Mouse (Mus musculus): ENCODE results near the gene Nob1. TPM values are rescaled to one million over a fixed set of nuclear protein-coding genes. Genes with fewer than 3 reads are reported as not detected.

Nob1 gene
- polyA plus RNA-seq, 1 experiment from 2014 or later: 47.5 TPM

GRCm38 (mm10) chr8:107439880-107440625 lies 15.2 kb upstream of the Nob1 start:
- H3K27ac ChIP-seq: no peak overlapping the region

GRCm38 (mm10) chr8:107437711-107438110 lies 12.9 kb upstream of the Nob1 start:
- ATAC-seq (replicated peaks; ENCODE audit: low FRiP score, low read depth) (peak; percentile 40), DNase-seq (ENCODE audit: low spot score) (peak; percentile 24)
- Histone ChIP-seq H3K4me1 (replicated peaks; ENCODE audit: insufficient read depth, low read length) (no peaks in the 10 kb centered on the region), H3K27me3 (ENCODE audit: insufficient read depth, low read length) (no peaks in the 10 kb centered on the region), H3K9me3 (replicated peaks; ENCODE audit: low read length) (no peaks in the 10 kb centered on the region), H3K9ac (ENCODE audit: low read depth, low read length) (no peak overlapping the region), H3K4me2 (ENCODE audit: low read length) (peak overlapping the region; percentile 87; the same call in 1 of the 2 replicates), H3K4me3 (replicated peaks; ENCODE audit: low read depth, low read length) (no peak overlapping the region), H3K36me3 (ENCODE audit: insufficient read depth, low read length) (no peaks in the 10 kb centered on the region), H3K27ac (0 out of 2 replicates have a peak overlapping the region, but pooled peaks have one; percentile 92)
- TF ChIP-seq CTCF (IDR thresholded peaks at IDR 0.05; ENCODE audit: low read depth): no peak
- 62% methylated on average over 2 of the region's 2 CpGs for WGBS

More at GRCm38 (mm10) chr8:107439880-107440625, 15.2 kb upstream of the Nob1 start:
- Histone ChIP-seq H3K9me3 (replicated peaks; ENCODE audit: low read length) (no peaks in the 10 kb centered on the region), H3K36me3 (ENCODE audit: insufficient read depth, low read length) (no peaks in the 10 kb centered on the region), H3K4me1 (replicated peaks; ENCODE audit: insufficient read depth, low read length) (0 out of 2 replicates have a peak, but pooled peaks cover 3% of the 10 kb centered on the region), H3K9ac (ENCODE audit: low read depth, low read length) (no peak overlapping the region), H3K4me3 (replicated peaks; ENCODE audit: low read depth, low read length) (no peak overlapping the region), H3K4me2 (ENCODE audit: low read length) (no peak overlapping the region), H3K27me3 (ENCODE audit: insufficient read depth, low read length) (no peaks in the 10 kb centered on the region)
- no peak for TF ChIP-seq CTCF (IDR thresholded peaks at IDR 0.05; ENCODE audit: low read depth)
- ATAC-seq (replicated peaks; ENCODE audit: low FRiP score, low read depth) (no peak), DNase-seq (ENCODE audit: low spot score) (no peak)
- 95% methylated on average over 3 of the region's 3 CpGs for WGBS

- peak; percentile 6; the same call in 1 of the 2 replicates for ATAC-seq (replicated peaks; ENCODE audit: low FRiP score, low read depth)
- DNase-seq (ENCODE audit: low spot score): peak; percentile 38
- no peak for TF ChIP-seq CTCF (IDR thresholded peaks at IDR 0.05; ENCODE audit: low read depth)
- Histone ChIP-seq H3K27ac (peak overlapping the region; percentile 92), H3K4me3 (replicated peaks; ENCODE audit: low read depth, low read length) (peak overlapping the region; percentile 75), H3K27me3 (ENCODE audit: insufficient read depth, low read length) (no peaks in the 10 kb centered on the region), H3K4me2 (ENCODE audit: low read length) (peak overlapping the region; percentile 87), H3K36me3 (ENCODE audit: insufficient read depth, low read length) (no peaks in the 10 kb centered on the region), H3K9ac (ENCODE audit: low read depth, low read length) (peak overlapping the region; percentile 88), H3K4me1 (replicated peaks; ENCODE audit: insufficient read depth, low read length) (no peaks in the 10 kb centered on the region), H3K9me3 (replicated peaks; ENCODE audit: low read length) (no peaks in the 10 kb centered on the region)
- WGBS: 7% methylated on average over 16 of the region's 16 CpGs
These were observed 12.1 kb upstream of the Nob1 start for GRCm38 (mm10) chr8:107436841-107437421.

GRCm38 (mm10) chr8:107435962-107436831 lies 11.3 kb upstream of the Nob1 start, which contains the start of gene Wwp2:
Wwp2 (plus strand) TSS chr8:107436365.
- Histone ChIP-seq H3K4me2 (ENCODE audit: low read length) (peak within 1 kb of the TSS; percentile 87), H3K9ac (ENCODE audit: low read depth, low read length) (peak within 1 kb of the TSS; percentile 88), H3K4me3 (replicated peaks; ENCODE audit: low read depth, low read length) (peak within 1 kb of the TSS; percentile 75), H3K9me3 (replicated peaks; ENCODE audit: low read length) (no peaks in the 10 kb centered on the region), H3K27me3 (ENCODE audit: insufficient read depth, low read length) (no peaks in the 10 kb centered on the region), H3K27ac (peak within 1 kb of the TSS; percentile 92), H3K36me3 (ENCODE audit: insufficient read depth, low read length) (no peaks in the 10 kb centered on the region), H3K4me1 (replicated peaks; ENCODE audit: insufficient read depth, low read length) (no peaks in the 10 kb centered on the region)
- TF ChIP-seq CTCF (IDR thresholded peaks at IDR 0.05; ENCODE audit: low read depth): no peak
- 1% methylated on average over 57 of the region's 81 CpGs for WGBS
- peak; percentile 84 for ATAC-seq (replicated peaks; ENCODE audit: low FRiP score, low read depth)
- peak; percentile 79 for DNase-seq (ENCODE audit: low spot score)

GRCm38 (mm10) chr8:107435421-107435961 lies 10.6 kb upstream of the Nob1 start:
- H3K27me3 ChIP-seq (ENCODE audit: insufficient read depth, low read length): no peaks in the 10 kb centered on the region
- no peak for ATAC-seq (replicated peaks; ENCODE audit: low FRiP score, low read depth)
- peak overlapping the region; percentile 92 for H3K27ac ChIP-seq
- WGBS: 36% methylated on average over 11 of the region's 11 CpGs
- H3K36me3 ChIP-seq (ENCODE audit: insufficient read depth, low read length): no peaks in the 10 kb centered on the region
- H3K9ac ChIP-seq (ENCODE audit: low read depth, low read length): peak overlapping the region; percentile 88; the same call in 1 of the 2 replicates
- TF ChIP-seq CTCF (IDR thresholded peaks at IDR 0.05; ENCODE audit: low read depth): no peak
- DNase-seq (ENCODE audit: low spot score): peak; percentile 22
- H3K4me1 ChIP-seq (replicated peaks; ENCODE audit: insufficient read depth, low read length): no peaks in the 10 kb centered on the region
- H3K4me3 ChIP-seq (replicated peaks; ENCODE audit: low read depth, low read length): peak overlapping the region; percentile 75
- no peaks in the 10 kb centered on the region for H3K9me3 ChIP-seq (replicated peaks; ENCODE audit: low read length)
- peak overlapping the region; percentile 87 for H3K4me2 ChIP-seq (ENCODE audit: low read length)
